In genomic region chrX:103744171-103745039, GRCm38 (mm10) we compare ENCODE assay signal across 8 mouse cellular contexts.
DNase-seq lines count a peak whose midpoint lies in the region; ATAC-seq lines count a peak whose summit lies in the region.
"Had no signal": no experiment of that assay in that cellular context is flagged by ENCODE, and none has a peak within 500 bp of the region (broad histone marks: within the 10 kb centered on the region; RNA-seq: fewer than 3 reads in every experiment).

No protein-coding gene starts in this region.

- H3K4me1 ChIP-seq in embryonic facial prominence, embryonic 12.5 days: peaks cover 4% of the 10 kb centered on the region; the same call in 1 of the 2 replicates
- H3K4me1 ChIP-seq in hindbrain, embryonic 13.5 days (replicated peaks): peaks cover 17% of the 10 kb centered on the region
- H3K4me1 ChIP-seq in limb, embryonic 10.5 days: peaks cover 18% of the 10 kb centered on the region; the same call in 1 of the 2 replicates
- no peaks in the 10 kb centered on the region; the same call in 1 of the 2 replicates for H3K4me1 ChIP-seq in kidney, embryonic 16.5 days (ENCODE audit: insufficient read depth, low read length)
- H3K4me1 ChIP-seq in heart, embryonic 12.5 days (replicated peaks): peaks cover 11% of the 10 kb centered on the region; the same call in 1 of the 2 replicates

- WGBS in embryonic facial prominence, embryonic 12.5 days: 39% methylated on average over 7 of the region's 7 CpGs
- WGBS in hindbrain, embryonic 13.5 days: 27% methylated on average over 7 of the region's 7 CpGs
- 51% methylated on average over 7 of the region's 7 CpGs for WGBS in limb, embryonic 10.5 days
- 64% methylated on average over 7 of the region's 7 CpGs for WGBS in kidney, embryonic 16.5 days
- WGBS in heart, embryonic 12.5 days: 62% methylated on average over 7 of the region's 7 CpGs

- no peaks in the 10 kb centered on the region for H3K36me3 ChIP-seq in embryonic facial prominence, embryonic 12.5 days
- H3K36me3 ChIP-seq in hindbrain, embryonic 13.5 days: no peaks in the 10 kb centered on the region
- H3K36me3 ChIP-seq in limb, embryonic 10.5 days: no peaks in the 10 kb centered on the region
- H3K36me3 ChIP-seq in kidney, embryonic 16.5 days (ENCODE audit: insufficient read depth, low read length): no peaks in the 10 kb centered on the region
- H3K36me3 ChIP-seq in heart, embryonic 12.5 days: no peaks in the 10 kb centered on the region

- H3K4me2 ChIP-seq in embryonic facial prominence, embryonic 12.5 days (replicated peaks): no peak overlapping the region
- 0 out of 2 replicates have a peak overlapping the region, but pooled peaks have one; percentile 10 for H3K4me2 ChIP-seq in hindbrain, embryonic 13.5 days
- no peak overlapping the region for H3K4me2 ChIP-seq in kidney, embryonic 16.5 days (replicated peaks; ENCODE audit: low read depth, low read length)
- H3K4me2 ChIP-seq in heart, embryonic 12.5 days: no peak overlapping the region

- H3K27me3 ChIP-seq in embryonic facial prominence, embryonic 12.5 days: peaks cover 23% of the 10 kb centered on the region
- peaks cover 75% of the 10 kb centered on the region for H3K27me3 ChIP-seq in hindbrain, embryonic 13.5 days
- peaks cover 84% of the 10 kb centered on the region for H3K27me3 ChIP-seq in limb, embryonic 10.5 days (ENCODE audit: low read depth, poor library complexity, severe bottlenecking)
- H3K27me3 ChIP-seq in kidney, embryonic 16.5 days (ENCODE audit: insufficient read depth, low read length): peaks cover 44% of the 10 kb centered on the region
- peaks cover 62% of the 10 kb centered on the region for H3K27me3 ChIP-seq in heart, embryonic 12.5 days (replicated peaks)

- DNase-seq in limb, embryonic 10.5 days (ENCODE audit: low spot score): peak; percentile 46
- peak; percentile 74 for DNase-seq in right cerebral cortex, adult 18-20 months
- no peak for DNase-seq in heart, adult 8-10 months (ENCODE audit: low spot score)
- DNase-seq: lung, postnatal 10 days had no signal

- H3K9me3 ChIP-seq in embryonic facial prominence, embryonic 12.5 days: no peaks in the 10 kb centered on the region
- H3K9me3 ChIP-seq in hindbrain, embryonic 13.5 days: no peaks in the 10 kb centered on the region
- H3K9me3 ChIP-seq in limb, embryonic 10.5 days (replicated peaks): no peaks in the 10 kb centered on the region
- no peaks in the 10 kb centered on the region for H3K9me3 ChIP-seq in kidney, embryonic 16.5 days (ENCODE audit: low read length)
- no peaks in the 10 kb centered on the region for H3K9me3 ChIP-seq in heart, embryonic 12.5 days (replicated peaks)

- H3K9ac ChIP-seq in embryonic facial prominence, embryonic 12.5 days: no peak overlapping the region
- H3K9ac ChIP-seq in hindbrain, embryonic 13.5 days: no peak overlapping the region
- H3K9ac ChIP-seq in kidney, embryonic 16.5 days (replicated peaks; ENCODE audit: low read length): no peak overlapping the region
- H3K9ac ChIP-seq in heart, embryonic 12.5 days: no peak overlapping the region

- peak; percentile 81 for ATAC-seq in embryonic facial prominence, embryonic 12.5 days (ENCODE audit: insufficient number of reproducible peaks, insufficient read depth, low FRiP score, low TSS enrichment)
- ATAC-seq in hindbrain, embryonic 13.5 days (ENCODE audit: low FRiP score): peak; percentile 94
- no peak for ATAC-seq in kidney, embryonic 16.5 days (ENCODE audit: low FRiP score, low TSS enrichment)
- ATAC-seq in heart, embryonic 12.5 days (ENCODE audit: insufficient number of reproducible peaks, low FRiP score): no peak

- H3K4me3 ChIP-seq in embryonic facial prominence, embryonic 12.5 days: no peak overlapping the region
- no peak overlapping the region for H3K4me3 ChIP-seq in hindbrain, embryonic 13.5 days
- H3K4me3 ChIP-seq in limb, embryonic 10.5 days: no peak overlapping the region
- H3K4me3 ChIP-seq in kidney, embryonic 16.5 days (ENCODE audit: low read length): no peak overlapping the region
- no peak overlapping the region for H3K4me3 ChIP-seq in heart, embryonic 12.5 days

- no peak overlapping the region for H3K27ac ChIP-seq in embryonic facial prominence, embryonic 12.5 days
- H3K27ac ChIP-seq in hindbrain, embryonic 13.5 days: peak overlapping the region; percentile 80
- no peak overlapping the region; the same call in 1 of the 2 replicates for H3K27ac ChIP-seq in limb, embryonic 10.5 days
- no peak overlapping the region for H3K27ac ChIP-seq in kidney, embryonic 16.5 days (ENCODE audit: low read length)
- no peak overlapping the region for H3K27ac ChIP-seq in heart, embryonic 12.5 days (ENCODE audit: poor library complexity, severe bottlenecking)

Comparison
In these comparisons a context has a peak if more than half of its experiments do, and no peak if none do; other contexts are left out.
1. ATAC-seq: peak in embryonic facial prominence, embryonic 12.5 days (single experiment) and hindbrain, embryonic 13.5 days (single experiment); none in kidney, embryonic 16.5 days (single experiment) and heart, embryonic 12.5 days (single experiment).